Mouse (Mus musculus) granulocyte monocyte progenitor cell, adult 5-6 weeks (primary cell): Measurements from ENCODE around the gene Irs3. TPM values are rescaled to one million over a fixed set of nuclear protein-coding genes. Genes with fewer than 3 reads are reported as not detected.

Experiments used
- ATAC-seq: replicated peaks from 2 replicates; pipeline ENCODE4 v1.8.0; 2016; ENCODE audit warnings: mild to moderate bottlenecking, moderate TSS enrichment, inconsistent platforms; ENCODE audit not compliant: poor library complexity, severe bottlenecking
- total RNA-seq, 2 experiments: library from RNA; stranded (forward) in 1 of 2; stranded (reverse) in 1 of 2; fragments of 200-712, 200-1000 nt in 1 of 2; fragments of >200 nt in 1 of 2; fragmentation: Nextera tagmentation in 1 of 2; gene quantifications; 2 replicates each; pipeline ENCODE4 v1.2.3; 2014 to 2017

Irs3 gene
- total RNA-seq, 2 experiments from 2014 or later: not detected

GRCm38 (mm10) chr5:137660064-137660688, 14.7 kb upstream of the Irs3 start:
- no peak for ATAC-seq

GRCm38 (mm10) chr5:137656977-137657376, 11.5 kb upstream of the Irs3 start:
- peak; percentile 50 for ATAC-seq

- ATAC-seq: peak; percentile 52
These were observed 9.2 kb upstream of the Irs3 start for GRCm38 (mm10) chr5:137654746-137655145.

- ATAC-seq: no peak
These were observed 7.9 kb upstream of the Irs3 start for GRCm38 (mm10) chr5:137653366-137653765.

DNA sequence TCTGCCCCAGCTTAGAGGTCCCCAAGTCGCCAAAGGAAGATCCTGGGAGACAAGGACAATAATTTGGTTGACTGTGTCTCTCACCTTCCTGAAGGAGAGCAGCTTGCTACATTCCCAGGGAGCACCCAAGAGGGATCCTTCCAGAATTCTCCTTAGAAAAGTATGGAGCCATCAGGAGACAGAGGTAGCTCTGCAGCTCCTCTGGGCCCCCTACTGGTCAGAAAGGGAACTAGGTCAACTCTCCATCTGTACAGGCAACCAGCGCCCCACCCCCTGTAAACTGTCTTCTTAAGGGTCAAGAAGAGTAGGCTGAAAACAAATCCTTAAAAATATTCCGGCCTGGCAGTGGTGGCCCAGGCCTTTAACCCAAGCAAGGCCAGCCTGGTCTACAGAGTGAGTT, 7.0 kb upstream of the Irs3 start:
- peak; percentile 38; the same call in 1 of the 2 replicates for ATAC-seq

DNA sequence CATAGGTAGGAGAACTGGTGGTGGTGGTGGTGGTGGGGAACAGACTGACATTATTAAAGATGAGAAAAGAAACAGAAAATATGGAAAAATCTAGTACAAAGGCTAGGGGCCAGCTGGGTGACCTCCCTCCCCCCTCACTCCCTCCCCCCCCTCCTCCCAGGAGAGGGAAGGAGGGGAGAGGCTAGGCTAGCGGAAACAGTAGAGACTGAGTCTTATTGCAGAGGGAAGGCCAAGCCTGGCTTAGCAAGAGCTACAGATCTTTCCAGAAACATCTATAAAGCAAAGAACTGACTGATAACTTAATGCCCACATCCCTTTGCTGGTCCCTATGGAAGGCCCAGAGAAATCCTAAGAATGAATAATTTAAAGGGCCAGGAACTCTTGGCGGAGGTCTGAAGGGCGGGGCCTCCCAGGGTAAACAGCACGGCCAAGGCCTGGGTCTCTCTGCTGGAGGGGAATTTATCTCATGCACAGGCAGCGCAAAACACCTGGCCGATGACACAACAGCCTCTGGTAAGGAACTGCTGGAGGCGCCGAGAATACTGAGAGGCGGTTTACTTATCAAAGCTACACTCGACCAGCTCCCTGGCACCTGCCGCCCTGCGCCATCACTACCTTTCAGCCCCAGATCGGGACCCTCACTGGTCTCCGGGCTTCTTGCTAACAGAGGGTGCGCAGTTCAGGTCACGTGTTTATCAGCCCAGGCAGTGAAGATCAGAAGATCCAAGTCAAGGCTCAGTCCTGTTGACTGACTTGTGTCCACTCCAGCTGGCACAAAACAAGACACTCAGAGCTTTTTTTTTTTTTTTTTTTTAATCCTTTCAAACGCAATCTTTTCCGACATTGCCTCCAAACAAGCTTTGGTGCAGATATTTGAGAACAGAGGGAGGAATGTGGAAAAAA, 4.4 kb upstream of the Irs3 start:
- ATAC-seq: no peak

DNA sequence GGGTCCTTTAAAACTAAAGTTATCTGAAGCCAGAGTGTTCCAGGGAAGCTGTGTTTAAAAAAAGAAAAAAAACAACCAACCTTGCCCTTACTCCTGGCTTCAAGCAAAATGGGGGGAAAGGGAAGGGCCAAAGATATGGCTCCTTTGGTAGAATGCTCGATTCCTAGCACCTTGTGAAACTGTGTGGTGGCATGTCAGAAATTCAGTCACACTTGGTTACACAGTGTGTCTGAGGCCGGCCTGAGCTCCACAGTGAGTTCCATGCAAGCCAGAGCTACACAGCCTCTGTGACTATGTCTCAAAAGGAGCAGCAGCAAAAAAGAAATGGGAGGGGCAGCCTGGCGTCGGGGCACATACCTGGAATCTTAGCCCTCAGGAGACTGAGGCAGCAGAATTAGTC, 3.7 kb upstream of the Irs3 start:
- no peak for ATAC-seq

DNA sequence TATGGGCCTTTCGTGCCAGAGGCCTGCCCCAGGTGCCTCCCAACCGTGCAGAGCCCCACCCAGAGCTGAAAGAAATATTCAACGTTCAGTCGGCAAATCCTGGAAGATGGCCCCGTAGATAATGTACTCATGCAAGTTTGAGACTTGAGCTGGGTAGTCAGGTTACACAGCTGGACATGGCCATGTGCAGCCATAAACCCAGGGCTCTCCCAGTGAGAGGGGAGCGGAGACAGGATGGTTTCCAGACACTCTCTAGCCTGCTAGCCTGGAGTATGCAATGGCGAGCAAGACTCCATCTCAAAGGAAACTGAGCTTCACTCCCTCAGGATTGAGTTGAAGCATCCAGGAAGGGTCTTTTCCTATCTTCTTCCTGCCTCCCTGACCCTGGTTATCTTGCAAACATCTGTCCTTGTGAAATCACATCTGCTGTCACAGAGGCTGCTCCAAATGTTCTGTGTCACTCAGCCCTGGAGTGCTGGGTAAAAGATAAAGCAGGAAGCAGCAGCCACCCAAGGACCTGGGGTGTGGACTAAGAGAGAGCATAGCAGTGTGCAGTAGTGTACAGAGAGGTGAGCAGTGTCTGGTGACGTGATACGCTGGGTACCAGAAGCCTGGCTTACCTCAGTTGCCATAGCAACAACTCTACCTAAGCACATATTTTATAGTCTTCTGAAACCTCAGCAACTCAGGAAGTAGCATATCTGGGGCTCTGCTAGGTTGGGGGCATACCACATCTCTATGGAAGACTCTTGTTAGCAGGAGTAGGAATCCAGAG, 2.5 kb upstream of the Irs3 start:
- ATAC-seq: no peak

- peak; percentile 54 for ATAC-seq
These were observed 343 bp downstream of the Irs3 start for GRCm38 (mm10) chr5:137645091-137645651.

DNA sequence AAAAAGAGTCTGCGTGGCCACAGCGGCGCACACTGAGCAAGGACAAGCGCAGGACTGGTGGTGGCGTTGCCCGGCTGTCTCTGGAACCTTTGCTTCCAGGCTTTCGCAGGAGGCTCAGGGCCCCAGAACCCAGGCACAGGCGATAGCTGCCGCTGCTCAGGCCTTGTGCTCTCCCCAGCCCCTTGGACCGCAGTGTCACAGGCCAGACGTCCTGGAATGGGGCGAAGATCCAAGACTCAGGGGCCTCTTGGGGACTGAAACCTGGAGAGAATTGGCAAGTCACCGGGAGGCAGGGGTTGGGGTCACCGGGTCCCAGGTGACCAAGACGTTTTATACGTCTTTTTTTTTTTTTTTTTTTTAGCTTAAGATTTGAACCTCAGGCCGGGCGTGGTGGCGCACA, 1.0 kb downstream of the Irs3 start:
- no peak for ATAC-seq

DNA sequence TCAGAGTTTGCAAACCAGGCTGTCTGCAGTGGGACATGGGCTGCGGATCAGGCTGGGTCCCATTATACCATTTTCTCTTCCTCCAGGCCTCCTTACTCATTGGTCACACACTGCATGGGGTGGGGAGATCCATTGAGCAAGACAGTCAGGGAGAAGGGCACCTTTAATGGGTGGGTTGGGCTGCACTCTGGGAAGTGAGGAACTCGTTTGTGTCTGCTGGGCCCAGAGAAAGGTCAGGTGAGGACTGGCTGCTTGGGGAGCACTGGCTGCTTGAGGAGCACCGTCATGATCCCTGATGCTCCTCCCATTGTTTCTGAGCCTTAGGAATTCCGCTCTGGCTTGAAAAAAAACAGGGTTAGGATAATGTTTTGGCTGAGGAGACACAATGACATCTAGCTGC, 2.6 kb downstream of the Irs3 start:
- no peak for ATAC-seq

DNA sequence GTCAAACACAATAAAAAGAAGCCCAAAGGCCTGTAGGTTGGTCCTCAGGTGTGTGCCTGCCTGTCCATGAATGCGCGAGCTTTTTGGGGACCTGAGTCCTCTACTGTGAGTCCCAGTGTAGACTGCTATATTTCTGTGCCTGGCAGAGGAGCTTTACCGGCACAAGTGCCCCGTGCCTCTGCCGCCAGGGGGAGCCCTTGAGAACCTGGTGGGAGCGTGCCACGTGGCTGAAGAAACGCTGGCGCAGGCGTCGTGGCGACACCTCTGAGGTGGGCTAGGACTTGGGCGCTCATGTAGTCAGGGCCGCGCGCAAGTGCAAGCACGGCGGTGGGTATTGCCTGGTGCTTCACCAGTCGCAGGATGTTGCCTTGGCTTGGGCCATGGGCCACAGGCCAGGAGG, 4.5 kb downstream of the Irs3 start, which contains the start of gene Sap25:
Sap25 (plus strand) TSS at position 281 of the 400 bp plus-strand sequence.
- ATAC-seq: peak; percentile 15; the same call in 1 of the 2 replicates

- ATAC-seq: no peak
These were observed 6.0 kb downstream of the Irs3 start for GRCm38 (mm10) chr5:137639472-137639871.

- ATAC-seq: no peak
These were observed 12.0 kb downstream of the Irs3 start for GRCm38 (mm10) chr5:137633397-137634084.

- ATAC-seq: no peak
These were observed 13.9 kb downstream of the Irs3 start for GRCm38 (mm10) chr5:137631591-137631990.

- peak; percentile 59 for ATAC-seq
These were observed 14.3 kb downstream of the Irs3 start for GRCm38 (mm10) chr5:137631171-137631570.

- ATAC-seq: no peak
These were observed 14.9 kb downstream of the Irs3 start for GRCm38 (mm10) chr5:137630602-137631001.

- ATAC-seq: no peak
These were observed 15.5 kb downstream of the Irs3 start for GRCm38 (mm10) chr5:137629906-137630545.

GRCm38 (mm10) chr5:137629306-137629721, 16.2 kb downstream of the Irs3 start:
- ATAC-seq: peak; percentile 7
